Mouse (Mus musculus) mature B cell (primary cell): ENCODE results near the gene Slc37a3.
"Not testable (repeated sequence)": the region's sequence is repeated elsewhere in the genome, so short reads cannot be mapped to it uniquely, and the experiment has no call there.

Experiments
- in situ Hi-C: fragments of 300-500 bp; cut with MboI; formaldehyde crosslinking; loops from 2 replicates; pipeline ENCODE4 v1.14.3; 2019

The Slc37a3 gene

DNA sequence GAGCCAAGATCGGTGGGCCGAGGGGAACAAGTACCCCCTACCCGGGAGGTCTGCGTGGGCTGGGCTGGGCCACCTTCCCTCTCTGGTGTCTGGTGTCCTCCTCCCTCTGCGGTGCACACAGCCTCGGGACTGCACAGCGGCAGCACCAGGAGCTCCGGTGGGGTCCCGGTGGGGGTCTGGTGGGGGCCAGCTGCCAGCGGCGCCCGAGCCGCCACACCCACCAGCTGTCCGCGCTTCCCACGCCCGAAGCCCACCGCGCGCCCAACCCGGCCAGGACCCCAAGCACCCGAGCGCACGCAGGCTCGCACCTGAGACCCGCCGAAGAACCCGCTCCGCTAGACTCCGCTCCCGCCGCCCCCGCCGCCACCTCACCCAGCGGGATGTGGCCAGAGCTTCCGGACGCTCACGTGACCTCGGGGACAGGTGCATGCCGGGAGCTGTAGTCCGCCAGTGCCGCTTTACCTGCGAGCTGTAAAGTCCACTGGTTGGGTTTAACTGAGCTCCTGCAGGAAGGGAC is at the start of gene Slc37a3:
TSS of gene Slc37a3 (minus strand) at position 365 of the 517 bp plus-strand sequence.
- in situ Hi-C loops = no loop called here

DNA sequence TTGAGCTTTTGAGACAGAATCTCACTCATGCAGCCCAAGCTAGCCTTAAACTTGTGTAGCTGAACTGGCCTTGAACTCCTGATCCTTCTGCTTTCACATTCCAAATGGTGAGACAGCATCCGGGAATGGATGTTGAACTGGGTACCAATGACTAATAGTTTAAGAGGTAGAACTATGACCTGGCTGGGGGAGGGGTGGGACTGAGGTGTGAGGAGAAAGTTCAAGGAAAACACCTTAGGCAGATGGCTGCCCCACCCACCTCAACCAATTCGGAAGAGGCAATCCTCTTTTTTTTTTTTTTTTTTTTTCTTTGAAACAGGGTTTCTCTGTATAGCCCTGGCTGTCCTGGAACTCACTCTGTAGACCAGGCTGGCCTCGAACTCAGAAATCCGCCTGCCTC is 49.2 kb upstream of the Slc37a3 start:
- in situ Hi-C loops = no loop called here

DNA sequence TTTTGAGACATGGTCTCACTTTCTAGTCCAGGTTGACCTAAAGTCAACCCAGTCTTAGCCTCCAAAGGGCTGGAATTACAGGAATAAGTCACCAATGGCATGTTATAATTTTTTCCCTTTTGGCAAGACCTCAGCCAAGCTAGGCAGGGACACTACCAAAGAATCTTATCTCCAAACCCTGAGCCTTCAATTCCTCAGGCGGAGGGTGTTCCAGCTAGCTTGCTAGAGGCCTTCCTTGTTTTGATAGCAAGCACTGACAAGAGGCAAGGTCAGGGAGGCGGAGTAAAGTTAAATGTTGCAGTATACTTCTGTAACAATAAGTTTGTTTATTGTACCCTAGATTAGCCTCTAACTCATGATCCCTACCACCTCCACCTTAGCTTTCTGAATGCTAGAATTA is 47.7 kb upstream of the Slc37a3 start:
- in situ Hi-C loops = no loop called here

DNA sequence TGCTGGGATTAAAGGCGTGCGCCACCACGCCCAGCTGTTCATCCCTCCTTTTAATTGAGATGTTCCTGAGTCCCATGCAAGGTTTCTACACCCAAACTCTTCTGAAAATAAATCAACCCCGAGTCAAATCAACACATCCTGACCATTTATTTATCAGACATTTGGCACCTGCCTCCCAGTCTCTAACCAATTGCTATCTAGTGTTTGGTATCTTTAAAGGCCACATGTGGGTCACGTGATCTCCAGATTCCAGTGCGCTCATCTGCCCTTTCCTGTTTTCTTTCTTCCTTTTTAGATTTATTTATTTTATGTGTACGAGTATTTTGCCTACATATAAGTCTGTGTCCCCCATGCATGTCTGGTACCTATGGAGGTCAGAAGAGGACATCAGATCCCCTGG is 46.2 kb upstream of the Slc37a3 start:
- in situ Hi-C loops = no loop called here

DNA sequence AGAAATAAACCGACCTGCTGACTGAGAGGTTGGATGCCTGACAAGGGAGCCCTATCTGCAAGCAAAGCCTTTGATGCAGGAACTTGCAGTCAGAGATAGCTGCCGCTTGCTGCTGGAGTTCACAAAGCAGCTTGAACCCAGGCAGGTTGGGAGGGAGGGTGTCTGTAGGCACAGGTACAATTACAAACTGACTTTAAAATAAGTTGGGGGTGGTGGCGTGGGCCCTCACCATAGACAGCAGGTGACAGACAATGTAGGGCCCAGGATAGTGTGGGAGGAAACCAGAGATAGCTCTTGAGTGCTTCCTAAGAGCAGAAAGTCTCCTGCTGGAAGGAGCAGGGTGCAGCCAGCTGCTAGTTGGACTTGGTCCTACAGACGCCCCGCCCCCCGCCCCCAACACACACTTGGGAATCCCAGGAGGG is 45.7 kb upstream of the Slc37a3 start:
- in situ Hi-C loops = no loop called here

DNA sequence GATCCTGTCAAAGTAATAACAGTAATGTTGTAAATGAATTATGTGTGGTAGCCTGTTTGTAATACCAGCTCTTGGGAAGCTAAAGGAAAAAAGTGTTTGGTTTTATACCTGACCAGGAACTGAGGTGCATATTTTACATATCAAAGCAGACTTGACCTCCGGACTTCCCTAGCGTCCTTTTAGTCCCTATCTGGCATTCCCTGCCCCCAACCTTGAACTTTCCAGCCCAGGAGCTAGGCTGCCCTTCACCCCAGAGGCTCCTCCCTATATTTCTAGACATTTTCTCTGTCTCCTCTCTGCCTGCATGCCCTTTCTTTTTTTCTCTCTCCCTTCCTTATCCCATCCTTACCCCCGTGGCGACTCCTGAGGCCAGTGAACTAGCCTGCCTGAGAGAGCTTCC is 43.4 kb upstream of the Slc37a3 start:
- in situ Hi-C loops = no loop called here

DNA sequence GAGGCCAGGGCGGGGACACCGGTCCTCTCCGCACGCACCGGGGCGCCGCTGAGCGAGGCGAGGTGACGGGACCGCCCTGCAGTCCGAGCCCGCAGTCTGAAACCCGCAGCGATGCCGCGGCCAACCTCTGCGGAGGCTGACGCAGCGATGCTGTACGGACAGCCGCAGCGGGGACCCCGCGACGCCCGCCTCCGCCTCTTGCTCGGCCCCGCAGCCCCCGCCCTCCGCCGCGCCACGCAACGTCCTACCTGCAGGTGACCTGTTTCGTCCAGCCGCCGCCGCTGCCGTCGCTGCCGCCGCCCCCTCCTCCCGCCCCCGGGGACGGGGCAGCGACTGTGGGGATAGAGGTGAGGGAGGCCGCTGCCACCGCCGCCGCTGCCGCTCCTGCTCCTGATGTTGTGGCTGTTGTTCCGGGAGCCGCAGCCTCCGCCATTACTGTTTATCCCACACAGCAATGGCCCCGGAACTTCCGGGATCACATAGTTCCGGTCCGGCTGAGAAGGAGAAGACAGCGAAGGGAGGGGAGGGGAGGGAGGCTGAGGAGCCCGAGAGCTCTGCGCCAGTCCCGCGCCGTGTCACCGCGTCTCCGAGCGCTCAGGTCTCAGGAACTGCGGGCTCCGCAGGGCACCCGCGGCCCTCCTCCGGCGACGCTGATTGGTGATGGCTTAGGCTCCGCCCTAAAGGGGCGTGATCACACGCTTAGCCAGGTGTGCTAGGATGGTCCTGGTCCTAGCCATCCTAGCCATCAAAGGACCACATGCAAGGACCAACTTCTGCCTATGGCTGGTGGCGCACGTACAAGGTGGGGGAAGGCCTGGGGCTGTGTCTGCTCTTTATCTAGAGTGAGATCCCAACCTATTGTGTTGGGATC is 42.6 kb upstream of the Slc37a3 start, which contains the start of gene Mkrn1:
TSS of gene Mkrn1 (minus strand) at position 612 of the 871 bp plus-strand sequence.
- in situ Hi-C loops = no loop called here

GRCm38 (mm10) chr6:39419386-39419850 is 41.9 kb upstream of the Slc37a3 start:
- in situ Hi-C loops = no loop called here

- in situ Hi-C loops = not testable (repeated sequence)
These were observed 39.2 kb upstream of the Slc37a3 start for GRCm38 (mm10) chr6:39416654-39417053.

DNA sequence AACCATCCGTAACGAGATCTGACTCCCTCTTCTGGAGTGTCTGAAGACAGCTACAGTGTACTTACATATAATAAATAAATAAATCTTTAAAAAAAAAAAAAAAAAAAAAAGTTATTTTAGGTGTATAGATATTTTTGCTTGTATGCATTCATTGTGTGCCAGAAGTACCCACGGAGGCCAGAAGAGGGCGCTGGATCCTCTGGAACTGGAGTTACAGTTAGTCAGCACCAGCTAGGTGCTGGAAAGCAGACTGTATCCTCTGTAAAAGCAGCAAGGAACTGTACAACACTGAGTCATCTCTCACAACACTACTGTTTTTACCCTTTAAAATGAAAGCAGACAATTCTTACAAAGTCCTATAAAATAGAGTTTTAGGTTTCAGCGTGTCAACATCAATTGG is 38.3 kb upstream of the Slc37a3 start:
- in situ Hi-C loops = no loop called here

DNA sequence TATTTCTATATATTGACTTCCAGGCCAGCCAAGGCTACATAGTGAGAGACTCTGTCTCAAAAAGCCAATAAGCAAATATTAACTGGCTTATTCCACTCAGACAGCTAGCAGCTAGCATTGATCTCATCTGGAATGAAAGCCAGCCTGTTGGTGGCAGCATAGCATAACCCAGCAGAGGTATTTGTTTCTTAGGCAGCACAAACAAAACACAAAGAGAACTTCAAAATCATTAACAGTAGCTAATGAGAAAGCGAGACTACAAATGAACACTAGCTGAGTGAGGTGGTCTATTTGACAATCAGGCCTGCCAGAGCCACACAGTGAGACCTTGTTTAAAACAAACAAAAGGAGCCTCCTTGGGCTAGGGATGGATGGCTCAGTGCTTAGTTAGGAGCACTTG is 36.6 kb upstream of the Slc37a3 start:
- in situ Hi-C loops = no loop called here

DNA sequence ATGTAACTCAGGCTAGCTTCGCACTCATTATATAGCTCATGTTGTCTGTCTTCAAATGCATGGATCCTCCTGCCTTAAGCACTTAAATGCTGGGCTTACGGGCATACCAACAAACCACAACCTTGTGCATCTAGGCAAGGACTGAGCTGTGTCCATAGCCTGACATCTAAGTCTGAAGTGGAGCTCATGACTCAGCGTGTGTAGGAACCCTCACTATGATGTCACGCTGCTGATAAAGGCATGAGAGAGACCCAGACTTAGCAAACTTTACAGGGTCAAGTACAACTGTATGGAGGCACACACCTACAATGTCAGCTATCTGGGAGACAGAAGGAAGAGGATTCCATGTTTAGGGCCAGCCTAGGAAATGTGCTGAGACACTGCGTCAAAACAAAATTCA is 29.0 kb upstream of the Slc37a3 start:
- in situ Hi-C loops = no loop called here

DNA sequence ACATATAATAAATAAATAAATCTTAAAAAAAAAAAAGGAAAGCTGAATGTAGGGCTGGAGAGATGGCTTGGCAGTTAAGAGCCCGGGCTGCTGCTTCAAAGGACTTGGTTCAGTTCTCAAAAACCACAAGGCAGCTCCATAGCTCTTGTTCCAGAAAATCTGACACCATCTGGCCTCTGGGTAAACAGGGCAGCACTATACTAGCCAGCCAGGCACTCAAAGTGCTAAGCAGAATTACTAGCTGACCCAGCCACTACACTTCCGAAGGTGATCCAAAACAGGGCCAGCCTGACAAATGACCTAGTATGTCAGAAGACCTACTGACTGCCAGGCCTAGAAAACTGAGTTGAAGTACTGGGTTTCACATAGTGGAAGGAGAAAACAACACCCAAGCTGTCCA is 25.7 kb upstream of the Slc37a3 start:
- in situ Hi-C loops = no loop called here

GRCm38 (mm10) chr6:39400343-39400742 is 22.9 kb upstream of the Slc37a3 start:
- in situ Hi-C loops = no loop called here

GRCm38 (mm10) chr6:39398342-39398741 is 20.9 kb upstream of the Slc37a3 start:
- in situ Hi-C loops = no loop called here

GRCm38 (mm10) chr6:39397046-39397445 is 19.6 kb upstream of the Slc37a3 start:
- in situ Hi-C loops = no loop called here

DNA sequence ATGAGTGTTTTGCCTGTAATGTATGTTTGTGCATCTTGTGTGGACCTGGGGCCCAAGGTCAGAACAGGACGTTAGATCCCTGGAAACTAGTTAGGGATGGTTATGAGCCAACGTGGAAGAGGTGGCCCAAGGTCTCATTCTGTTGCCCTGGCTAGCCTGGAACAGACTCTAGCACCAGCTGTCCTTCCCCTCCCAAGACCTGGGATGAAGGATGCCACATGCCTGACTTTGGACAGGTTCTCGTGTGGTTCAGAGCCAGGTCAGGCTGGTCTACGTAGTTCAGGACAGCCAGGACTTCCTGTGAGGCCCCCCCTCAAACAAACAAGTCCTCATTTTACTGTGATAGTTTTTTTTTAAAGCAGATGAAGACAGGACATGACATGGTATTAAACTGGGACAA is 18.4 kb upstream of the Slc37a3 start:
- in situ Hi-C loops = no loop called here

DNA sequence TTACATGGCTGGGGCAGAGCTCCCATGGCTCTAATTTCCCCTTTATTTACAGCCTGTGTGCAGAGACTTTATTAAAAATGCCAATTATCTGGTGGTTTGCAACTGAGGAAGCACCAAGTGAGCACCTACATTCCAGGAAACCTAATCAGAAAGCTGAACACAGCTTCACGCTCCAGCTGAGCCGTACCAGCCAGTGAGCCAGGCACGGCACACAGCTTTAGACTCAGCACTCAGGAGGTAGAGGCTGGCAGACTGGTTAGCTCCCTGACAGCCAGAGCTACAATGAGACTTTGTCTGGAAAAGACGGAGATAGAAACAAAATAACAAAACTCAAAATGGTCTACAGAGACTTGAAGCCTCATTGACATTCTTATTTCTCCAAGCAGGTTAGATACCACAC is 18.0 kb upstream of the Slc37a3 start:
- in situ Hi-C loops = no loop called here

DNA sequence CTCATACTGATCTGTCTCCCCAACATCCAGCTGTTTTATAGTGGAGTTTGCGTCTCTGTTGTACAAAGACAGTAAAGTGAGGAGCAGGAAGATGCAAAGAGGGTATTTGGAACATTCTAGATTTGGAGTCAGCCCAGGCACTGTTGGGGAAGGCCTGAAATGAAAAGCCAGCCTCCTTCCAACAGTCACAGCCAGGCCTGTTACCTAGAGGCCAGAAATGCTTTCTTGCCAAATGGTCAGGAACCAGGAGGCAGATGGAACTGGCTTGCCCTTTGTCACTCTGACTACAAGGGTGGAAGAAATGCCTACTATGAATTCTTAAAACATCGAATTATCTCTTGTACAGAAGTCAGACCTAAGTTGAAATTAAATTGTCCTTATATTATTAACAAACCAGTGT is 12.5 kb upstream of the Slc37a3 start:
- in situ Hi-C loops = no loop called here

- in situ Hi-C loops = no loop called here
These were observed 3.8 kb upstream of the Slc37a3 start, which contains the start of gene Rab19 for GRCm38 (mm10) chr6:39381125-39381880. TSS of gene Rab19 (plus strand) at chr6:39381175.

- in situ Hi-C loops = no loop called here
These were observed 2.8 kb upstream of the Slc37a3 start for GRCm38 (mm10) chr6:39380276-39380675.

DNA sequence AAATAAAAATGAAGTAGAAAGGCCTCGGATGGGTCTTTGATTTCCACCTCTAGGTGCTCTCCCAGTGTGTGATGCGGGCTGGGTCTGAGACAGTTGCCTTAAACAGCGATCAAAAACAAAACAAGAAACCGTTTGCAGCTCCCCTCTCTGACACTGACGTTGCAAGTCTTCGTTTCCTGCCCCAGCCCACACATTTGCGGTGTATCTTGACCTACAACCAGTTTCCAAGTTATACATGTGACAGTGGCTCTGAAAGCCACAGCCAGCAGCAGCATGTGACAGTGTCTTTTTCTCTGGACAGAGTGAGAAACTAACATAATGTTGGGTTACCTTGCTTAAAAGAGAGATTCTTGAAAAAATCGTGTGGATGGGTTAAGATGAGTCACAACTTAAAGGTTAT is 2.3 kb upstream of the Slc37a3 start:
- in situ Hi-C loops = no loop called here

DNA sequence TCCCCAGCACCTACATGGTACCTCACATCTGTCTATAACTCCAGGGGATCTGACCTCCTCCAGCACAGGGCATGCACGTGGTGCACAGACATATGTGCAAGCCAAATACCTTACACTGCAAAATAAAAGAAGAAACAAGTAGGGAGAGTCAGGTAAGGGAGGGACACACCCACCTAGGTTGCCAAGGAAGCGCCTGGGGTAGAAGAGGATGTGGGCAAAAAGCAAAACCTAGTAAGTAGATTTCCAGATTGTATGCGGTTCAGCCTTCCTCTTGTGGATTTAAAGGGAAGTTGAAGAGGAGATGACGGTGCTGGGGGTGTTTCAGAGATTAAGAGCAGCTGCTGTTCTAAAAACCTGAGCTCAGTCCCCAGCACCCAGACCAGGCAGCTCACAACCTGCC is 1.7 kb upstream of the Slc37a3 start:
- in situ Hi-C loops = no loop called here
